Mouse (Mus musculus) midbrain, embryonic 15.5 days (tissue): ENCODE data around the gene Kctd14. TPM values are rescaled to one million over a fixed set of nuclear protein-coding genes. Genes with fewer than 3 reads are reported as not detected.
A peak's percentile ranks its signal among the peaks of the same experiment; 100 is the strongest.
"Not testable (repeated sequence)": the region's sequence is repeated elsewhere in the genome, so short reads cannot be mapped to it uniquely, and the experiment has no call there.

Experiments used
- ATAC-seq: fragments of 200-750 bp; cut with Nextera tagmentation; replicated peaks from 2 replicates; pipeline ENCODE4 v1.8.0; 2017; ENCODE audit warnings: moderate TSS enrichment
- H3K27ac ChIP-seq: fragments of 300-500 bp; sonication (generic); 2 replicates; pipeline ENCODE4 v1.5.1; 2015; ENCODE audit warnings: mild to moderate bottlenecking, inconsistent platforms
- H3K27me3 ChIP-seq: fragments of 300-500 bp; sonication (generic); replicated peaks from 2 replicates; pipeline ENCODE4 v1.6.1; 2015; ENCODE audit warnings: inconsistent platforms
- H3K36me3 ChIP-seq: fragments of 300-500 bp; sonication (generic); replicated peaks from 2 replicates; pipeline ENCODE4 v1.6.1; 2015; ENCODE audit warnings: inconsistent platforms
- H3K4me1 ChIP-seq: fragments of 300-500 bp; sonication (generic); 2 replicates; pipeline ENCODE4 v1.6.1; 2015; ENCODE audit warnings: inconsistent platforms
- H3K4me2 ChIP-seq: fragments of 300-500 bp; sonication (generic); 2 replicates; pipeline ENCODE4 v1.6.1; 2015; ENCODE audit warnings: inconsistent platforms, mild to moderate bottlenecking, moderate library complexity
- H3K4me3 ChIP-seq: fragments of 300-500 bp; sonication (generic); 2 replicates; pipeline ENCODE4 v1.5.1; 2015; ENCODE audit warnings: mild to moderate bottlenecking, inconsistent platforms
- H3K9ac ChIP-seq: fragments of 300-500 bp; sonication (generic); 2 replicates; pipeline ENCODE4 v1.6.1; 2015; ENCODE audit warnings: mild to moderate bottlenecking, inconsistent platforms
- H3K9me3 ChIP-seq: fragments of 300-500 bp; sonication (generic); 2 replicates; pipeline ENCODE4 v1.6.1; 2016; ENCODE audit warnings: inconsistent platforms
- WGBS: fragments of 180-500 bp; shearing (Covaris S2); methylation state at CpG from one replicate; pipeline ENCODE4 v1.1.7; 2015; ENCODE audit warnings: mixed read lengths; 5-methylcytosine and 5-hydroxymethylcytosine counted together
- polyA plus RNA-seq: library from polyadenylated mRNA; unstranded; fragments of >200 nt; fragmentation: Nextera tagmentation; extraction: Ambion mirVana; gene quantifications from 2 replicates; pipeline ENCODE4 v1.2.1, GENCODE M21; 2015

Kctd14 gene
- polyA plus RNA-seq, 1 experiment from 2014 or later: 1.2 TPM

GRCm38 (mm10) chr7:97420958-97421651, 30.0 kb upstream of the Kctd14 start:
- no peak overlapping the region for H3K4me3 ChIP-seq
- H3K36me3 ChIP-seq: no peaks in the 10 kb centered on the region
- no peak overlapping the region for H3K27ac ChIP-seq
- H3K9ac ChIP-seq: no peak overlapping the region
- 82% methylated on average over 8 of the region's 8 CpGs for WGBS
- no peaks in the 10 kb centered on the region for H3K9me3 ChIP-seq
- H3K4me2 ChIP-seq: no peak overlapping the region
- ATAC-seq: no peak
- no peaks in the 10 kb centered on the region for H3K27me3 ChIP-seq
- peaks cover 9% of the 10 kb centered on the region for H3K4me1 ChIP-seq

GRCm38 (mm10) chr7:97423754-97424153, 27.4 kb upstream of the Kctd14 start:
- no peaks in the 10 kb centered on the region for H3K9me3 ChIP-seq
- H3K4me2 ChIP-seq: no peak overlapping the region
- WGBS: 55% methylated on average over 5 of the region's 5 CpGs
- no peaks in the 10 kb centered on the region for H3K36me3 ChIP-seq
- H3K4me1 ChIP-seq: peaks cover 9% of the 10 kb centered on the region
- no peak overlapping the region for H3K4me3 ChIP-seq
- H3K27me3 ChIP-seq: no peaks in the 10 kb centered on the region
- no peak overlapping the region for H3K27ac ChIP-seq
- H3K9ac ChIP-seq: no peak overlapping the region
- ATAC-seq: no peak

- H3K9me3 ChIP-seq: no peaks in the 10 kb centered on the region
- H3K4me1 ChIP-seq: peaks cover 15% of the 10 kb centered on the region
- no peaks in the 10 kb centered on the region for H3K27me3 ChIP-seq
- no peaks in the 10 kb centered on the region for H3K36me3 ChIP-seq
- H3K9ac ChIP-seq: no peak overlapping the region
- H3K4me3 ChIP-seq: no peak overlapping the region
- ATAC-seq: peak; percentile 82
- WGBS: 10% methylated on average over 12 of the region's 12 CpGs
- H3K27ac ChIP-seq: no peak overlapping the region
- H3K4me2 ChIP-seq: peak overlapping the region; percentile 15; the same call in 1 of the 2 replicates
Measured at GRCm38 (mm10) chr7:97424621-97425245, 26.4 kb upstream of the Kctd14 start.

GRCm38 (mm10) chr7:97426566-97426965, 24.6 kb upstream of the Kctd14 start:
- 68% methylated on average over 6 of the region's 6 CpGs for WGBS
- Histone ChIP-seq H3K9me3 (no peaks in the 10 kb centered on the region), H3K27ac (no peak overlapping the region), H3K27me3 (no peaks in the 10 kb centered on the region), H3K36me3 (no peaks in the 10 kb centered on the region), H3K4me1 (peaks cover 19% of the 10 kb centered on the region), H3K4me3 (no peak overlapping the region), H3K4me2 (no peak overlapping the region), H3K9ac (no peak overlapping the region)
- ATAC-seq: no peak

GRCm38 (mm10) chr7:97427296-97427695, 23.8 kb upstream of the Kctd14 start:
- peaks cover 19% of the 10 kb centered on the region for H3K4me1 ChIP-seq
- no peak overlapping the region for H3K9ac ChIP-seq
- WGBS: 78% methylated on average over 6 of the region's 6 CpGs
- H3K9me3 ChIP-seq: no peaks in the 10 kb centered on the region
- no peaks in the 10 kb centered on the region for H3K27me3 ChIP-seq
- H3K27ac ChIP-seq: no peak overlapping the region
- H3K4me2 ChIP-seq: no peak overlapping the region
- no peak for ATAC-seq
- H3K36me3 ChIP-seq: no peaks in the 10 kb centered on the region
- no peak overlapping the region for H3K4me3 ChIP-seq

- Histone ChIP-seq H3K36me3 (no peaks in the 10 kb centered on the region), H3K4me1 (peaks cover 19% of the 10 kb centered on the region), H3K4me2 (no peak overlapping the region), H3K27me3 (no peaks in the 10 kb centered on the region), H3K4me3 (no peak overlapping the region), H3K9me3 (no peaks in the 10 kb centered on the region), H3K9ac (no peak overlapping the region), H3K27ac (no peak overlapping the region)
- ATAC-seq: no peak
- 84% methylated on average over 5 of the region's 5 CpGs for WGBS
Measured at GRCm38 (mm10) chr7:97427778-97428420, 23.2 kb upstream of the Kctd14 start.

GRCm38 (mm10) chr7:97429705-97430104, 21.4 kb upstream of the Kctd14 start:
- Histone ChIP-seq H3K27ac (peak overlapping the region; percentile 50), H3K4me3 (no peak overlapping the region), H3K9ac (no peak overlapping the region), H3K4me2 (no peak overlapping the region), H3K36me3 (no peaks in the 10 kb centered on the region), H3K27me3 (no peaks in the 10 kb centered on the region), H3K4me1 (peaks cover 19% of the 10 kb centered on the region), H3K9me3 (no peaks in the 10 kb centered on the region)
- peak; percentile 85 for ATAC-seq
- 0% methylated on average over 5 of the region's 5 CpGs for WGBS

GRCm38 (mm10) chr7:97433517-97433916, 17.6 kb upstream of the Kctd14 start:
- WGBS: 67% methylated on average over 3 of the region's 3 CpGs
- not testable (repeated sequence) for H3K9ac ChIP-seq, H3K36me3 ChIP-seq, H3K4me2 ChIP-seq, H3K27me3 ChIP-seq, H3K9me3 ChIP-seq, ATAC-seq, H3K4me3 ChIP-seq, H3K27ac ChIP-seq
- H3K4me1 ChIP-seq: peaks cover 13% of the 10 kb centered on the region

GRCm38 (mm10) chr7:97434517-97434916, 16.6 kb upstream of the Kctd14 start:
- no peak overlapping the region for H3K4me2 ChIP-seq
- H3K27ac ChIP-seq: no peak overlapping the region
- no peak for ATAC-seq
- no peaks in the 10 kb centered on the region for H3K36me3 ChIP-seq
- no peak overlapping the region for H3K9ac ChIP-seq
- no peaks in the 10 kb centered on the region for H3K9me3 ChIP-seq
- WGBS: 82% methylated on average over 10 of the region's 10 CpGs
- H3K4me3 ChIP-seq: no peak overlapping the region
- H3K27me3 ChIP-seq: no peaks in the 10 kb centered on the region
- peaks cover 9% of the 10 kb centered on the region for H3K4me1 ChIP-seq

- H3K4me1 ChIP-seq: no peaks in the 10 kb centered on the region
- no peak for ATAC-seq
Measured at GRCm38 (mm10) chr7:97438986-97439385, 12.1 kb upstream of the Kctd14 start.

GRCm38 (mm10) chr7:97446171-97446925, 4.8 kb upstream of the Kctd14 start:
- H3K4me3 ChIP-seq: no peak overlapping the region
- WGBS: 23% methylated on average over 6 of the region's 6 CpGs
- H3K36me3 ChIP-seq: no peaks in the 10 kb centered on the region
- H3K9me3 ChIP-seq: no peaks in the 10 kb centered on the region
- no peaks in the 10 kb centered on the region for H3K27me3 ChIP-seq
- H3K4me1 ChIP-seq: no peaks in the 10 kb centered on the region
- H3K27ac ChIP-seq: peak overlapping the region; percentile 82
- ATAC-seq: peak; percentile 94
- H3K9ac ChIP-seq: no peak overlapping the region
- H3K4me2 ChIP-seq: no peak overlapping the region

More at GRCm38 (mm10) chr7:97438986-97439385, 12.1 kb upstream of the Kctd14 start:
- Histone ChIP-seq H3K4me2 (no peak overlapping the region), H3K27me3 (no peaks in the 10 kb centered on the region), H3K9ac (no peak overlapping the region), H3K27ac (no peak overlapping the region), H3K36me3 (no peaks in the 10 kb centered on the region), H3K9me3 (no peaks in the 10 kb centered on the region), H3K4me3 (no peak overlapping the region)

- peak overlapping the region; percentile 82 for H3K27ac ChIP-seq
- H3K4me3 ChIP-seq: no peak overlapping the region
- no peaks in the 10 kb centered on the region for H3K27me3 ChIP-seq
- H3K9me3 ChIP-seq: no peaks in the 10 kb centered on the region
- H3K9ac ChIP-seq: no peak overlapping the region
- WGBS: 46% methylated on average over 6 of the region's 6 CpGs
- no peak overlapping the region for H3K4me2 ChIP-seq
- H3K36me3 ChIP-seq: no peaks in the 10 kb centered on the region
- peak; percentile 69 for ATAC-seq
- no peaks in the 10 kb centered on the region for H3K4me1 ChIP-seq
Measured at GRCm38 (mm10) chr7:97447050-97447531, 4.0 kb upstream of the Kctd14 start.
